Mouse (Mus musculus) erythroblast, embryonic 14.5 days (primary cell): ENCODE measurements around the gene Pitpnm2.

ENCODE experiments used
- GATA1 ChIP-seq: IDR thresholded peaks from 2 replicates; pipeline ENCODE4 v1.6.1; 2012; ENCODE audit warnings: low read length, inconsistent platforms, mixed read lengths
- TAL1 ChIP-seq: IDR thresholded peaks from 3 replicates; pipeline ENCODE4 v1.6.1; 2012; ENCODE audit warnings: low read length, inconsistent platforms, mixed read lengths

DNA sequence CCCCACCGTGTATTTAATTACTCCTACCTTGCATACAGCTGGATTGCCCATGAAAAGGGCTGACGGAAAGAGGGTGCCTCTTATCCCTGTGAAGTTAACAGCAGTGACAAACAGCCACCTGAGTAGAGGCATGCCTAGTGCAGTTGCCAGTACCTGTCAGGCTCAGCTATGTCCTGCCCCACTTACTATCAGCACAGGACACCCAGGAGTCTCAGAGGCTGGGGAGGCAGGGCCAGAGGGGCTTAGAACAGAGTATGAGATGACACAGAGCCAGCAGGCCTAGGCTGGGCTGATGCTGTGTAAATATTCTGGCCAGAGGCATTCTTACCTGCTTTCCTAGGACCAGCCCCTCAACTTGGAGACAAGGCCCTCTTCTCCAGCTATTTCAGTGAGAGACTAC lies 48.0 kb downstream of the Pitpnm2 start:
- TF ChIP-seq GATA1 = no peak
- no peak for TF ChIP-seq TAL1
